In genomic region chr14:121152771-121153170, GRCm38 (mm10) we compare ENCODE assay signal across 12 mouse cellular contexts.
DNase-seq lines count a peak whose midpoint lies in the region; ATAC-seq and TF ChIP-seq lines count a peak whose summit lies in the region.
"Had no signal": no experiment of that assay in that cellular context is flagged by ENCODE, and none has a peak within 500 bp of the region (broad histone marks: within the 10 kb centered on the region; RNA-seq: fewer than 3 reads in every experiment).

No protein-coding gene starts in this region.

- H3K36me3 ChIP-seq in embryonic facial prominence, embryonic 13.5 days, result 0 out of 2 replicates have a peak, but pooled peaks cover 4% of the 10 kb centered on the region
- no peaks in the 10 kb centered on the region for H3K36me3 ChIP-seq in hindbrain, embryonic 16.5 days (ENCODE audit: control insufficient read depth, insufficient read depth, low read length)
- H3K36me3 ChIP-seq in intestine, postnatal 0 days (ENCODE audit: control insufficient read depth, insufficient read depth), result no peaks in the 10 kb centered on the region

- H3K4me3 ChIP-seq in cortical plate, adult 2 months (ENCODE audit: insufficient read depth, low read length), result no peak overlapping the region
- no peak overlapping the region for H3K4me3 ChIP-seq in embryonic facial prominence, embryonic 13.5 days
- H3K4me3 ChIP-seq in hindbrain, embryonic 16.5 days (ENCODE audit: low read length), result no peak overlapping the region
- no peak overlapping the region for H3K4me3 ChIP-seq in intestine, postnatal 0 days (ENCODE audit: low read depth, low read length)
- H3K4me3 ChIP-seq: heart, adult 2 months had no signal

- no peak for TF ChIP-seq POLR2A in cortical plate, adult 2 months (IDR thresholded peaks at IDR 0.05; ENCODE audit: extremely low read depth, insufficient read depth, low read length)

- no peak for TF ChIP-seq CTCF in cortical plate, adult 2 months (IDR thresholded peaks at IDR 0.05; ENCODE audit: extremely low read depth, insufficient read depth, low read length)
- no peak for TF ChIP-seq CTCF in intestine, postnatal 0 days (IDR thresholded peaks at IDR 0.05; ENCODE audit: low read depth)

- WGBS in embryonic facial prominence, embryonic 13.5 days, result 61% methylated on average over 6 of the region's 6 CpGs
- WGBS in hindbrain, embryonic 16.5 days, result 62% methylated on average over 6 of the region's 6 CpGs
- WGBS in intestine, postnatal 0 days, result 90% methylated on average over 6 of the region's 6 CpGs

- H3K9me3 ChIP-seq in embryonic facial prominence, embryonic 13.5 days, result no peaks in the 10 kb centered on the region
- no peaks in the 10 kb centered on the region for H3K9me3 ChIP-seq in hindbrain, embryonic 16.5 days (ENCODE audit: control insufficient read depth, low read length)
- no peaks in the 10 kb centered on the region for H3K9me3 ChIP-seq in intestine, postnatal 0 days (ENCODE audit: control insufficient read depth)

- H3K27me3 ChIP-seq in embryonic facial prominence, embryonic 13.5 days, result no peaks in the 10 kb centered on the region
- H3K27me3 ChIP-seq in hindbrain, embryonic 16.5 days (replicated peaks; ENCODE audit: control insufficient read depth, insufficient read depth, low read length), result no peaks in the 10 kb centered on the region
- no peaks in the 10 kb centered on the region for H3K27me3 ChIP-seq in intestine, postnatal 0 days (replicated peaks; ENCODE audit: control insufficient read depth, insufficient read depth, low read length)

- 0 out of 2 replicates have a peak overlapping the region, but pooled peaks have one; percentile 6 for H3K27ac ChIP-seq in cortical plate, adult 2 months (ENCODE audit: insufficient read depth, low read length)
- H3K27ac ChIP-seq in embryonic facial prominence, embryonic 13.5 days, result peak overlapping the region; percentile 1; the same call in 1 of the 2 replicates
- peak overlapping the region; percentile 54; the same call in 1 of the 2 replicates for H3K27ac ChIP-seq in hindbrain, embryonic 16.5 days (ENCODE audit: low read depth, low read length)
- no peak overlapping the region for H3K27ac ChIP-seq in intestine, postnatal 0 days (ENCODE audit: low read depth, low read length)
- H3K27ac ChIP-seq: heart, adult 2 months had no signal

- H3K9ac ChIP-seq in embryonic facial prominence, embryonic 13.5 days, result no peak overlapping the region
- H3K9ac ChIP-seq in hindbrain, embryonic 16.5 days (ENCODE audit: low read depth, low read length), result 0 out of 2 replicates have a peak overlapping the region, but pooled peaks have one; percentile 23
- no peak overlapping the region for H3K9ac ChIP-seq in intestine, postnatal 0 days (ENCODE audit: low read depth, low read length)
- H3K9ac ChIP-seq: liver, postnatal 0 days had no signal

- DNase-seq in kidney, postnatal 36 days, result peak; percentile 72 to 84
- no peak for DNase-seq in thymus, postnatal 36 days
- no peak for DNase-seq in frontal cortex, adult 2 months (ENCODE audit: extremely low spot score in 1 of 2, low spot score in 1 of 2)
- DNase-seq: adrenal gland, postnatal 10 days; heart, adult 2 months; heart, postnatal 36 days; left cerebral cortex, postnatal 4 days; liver, postnatal 0 days had no signal

- no peak for ATAC-seq in embryonic facial prominence, embryonic 13.5 days (ENCODE audit: insufficient number of reproducible peaks, insufficient read depth, low FRiP score, low TSS enrichment, low read depth)
- no peak for ATAC-seq in hindbrain, embryonic 16.5 days
- no peak for ATAC-seq in intestine, postnatal 0 days

- H3K4me1 ChIP-seq in cortical plate, adult 2 months (ENCODE audit: control insufficient read depth, insufficient read depth, low read length), result peaks cover 27% of the 10 kb centered on the region
- H3K4me1 ChIP-seq in embryonic facial prominence, embryonic 13.5 days, result peaks cover 47% of the 10 kb centered on the region
- H3K4me1 ChIP-seq in hindbrain, embryonic 16.5 days (ENCODE audit: control insufficient read depth, insufficient read depth, low read depth, low read length), result peaks cover 33% of the 10 kb centered on the region
- 0 out of 2 replicates have a peak, but pooled peaks cover 2% of the 10 kb centered on the region for H3K4me1 ChIP-seq in intestine, postnatal 0 days (replicated peaks; ENCODE audit: control insufficient read depth, insufficient read depth, low read length)

- no peak overlapping the region for H3K4me2 ChIP-seq in embryonic facial prominence, embryonic 13.5 days
- H3K4me2 ChIP-seq in hindbrain, embryonic 16.5 days (ENCODE audit: low read length), result no peak overlapping the region
- no peak overlapping the region for H3K4me2 ChIP-seq in intestine, postnatal 0 days (replicated peaks; ENCODE audit: low read depth)

Comparison
In these comparisons a context has a peak if more than half of its experiments do, and no peak if none do; other contexts are left out.
1. DNase-seq: peak in kidney, postnatal 36 days (2 of 2); none in thymus, postnatal 36 days (0 of 2) and frontal cortex, adult 2 months (0 of 2).